ENCODE assay signal across 15 mouse cellular contexts in genomic region chr8:110870501-110870900, GRCm38 (mm10).
"Had no signal": no experiment of that assay in that cellular context is flagged by ENCODE, and none has a peak within 500 bp of the region (broad histone marks: within the 10 kb centered on the region; RNA-seq: fewer than 3 reads in every experiment).

No protein-coding gene starts in this region.

- H3K4me1 ChIP-seq: megakaryocyte, embryonic 14.5 days; midbrain, embryonic 13.5 days; midbrain, embryonic 15.5 days; neural tube, embryonic 12.5 days had no signal

- H3K9me3 ChIP-seq: megakaryocyte, embryonic 14.5 days; midbrain, embryonic 13.5 days; midbrain, embryonic 15.5 days; neural tube, embryonic 12.5 days had no signal

- H3K9ac ChIP-seq: lung, embryonic 14.5 days; midbrain, embryonic 13.5 days; midbrain, embryonic 15.5 days; neural tube, embryonic 12.5 days had no signal

- ATAC-seq: midbrain, embryonic 13.5 days; midbrain, embryonic 15.5 days had no signal

- DNase-seq: lung, adult 18-20 months; lung, embryonic 14.5 days; lung, postnatal 14 days; lung, postnatal 36 days; right cerebral cortex, postnatal 14 days; spleen, adult 18-20 months; thymus, adult 18-20 months; thymus, postnatal 14 days; thymus, postnatal 36 days had no signal

- H3K27ac ChIP-seq: macrophage; midbrain, embryonic 13.5 days; midbrain, embryonic 15.5 days; neural tube, embryonic 12.5 days had no signal

- H3K4me2 ChIP-seq: lung, embryonic 14.5 days; midbrain, embryonic 11.5 days; midbrain, embryonic 13.5 days; midbrain, embryonic 15.5 days; neural tube, embryonic 12.5 days had no signal

- H3K27me3 ChIP-seq: megakaryocyte, embryonic 14.5 days; midbrain, embryonic 13.5 days; midbrain, embryonic 15.5 days; neural tube, embryonic 12.5 days had no signal

- H3K4me3 ChIP-seq: megakaryocyte, embryonic 14.5 days; midbrain, embryonic 13.5 days; midbrain, embryonic 15.5 days; neural tube, embryonic 12.5 days had no signal
